Mouse (Mus musculus): ENCODE measurements around the gene Pkn3. TPM values are rescaled to one million over a fixed set of nuclear protein-coding genes. Genes with fewer than 3 reads are reported as not detected.
A peak's percentile ranks its signal among the peaks of the same experiment; 100 is the strongest.
"Not testable (repeated sequence)": the region's sequence is repeated elsewhere in the genome, so short reads cannot be mapped to it uniquely, and the experiment has no call there.

The Pkn3 gene
- total RNA-seq, 2 experiments from 2014 or later = 5.9 to 6.4 TPM

- no peak for DNase-seq
- intact Hi-C loops (cut with DNase I; ENCODE audit: low total_unique reads) = no loop called here
Observed at GRCm38 (mm10) chr2:30091521-30091920, 14.0 kb downstream of the Pkn3 start.

DNA sequence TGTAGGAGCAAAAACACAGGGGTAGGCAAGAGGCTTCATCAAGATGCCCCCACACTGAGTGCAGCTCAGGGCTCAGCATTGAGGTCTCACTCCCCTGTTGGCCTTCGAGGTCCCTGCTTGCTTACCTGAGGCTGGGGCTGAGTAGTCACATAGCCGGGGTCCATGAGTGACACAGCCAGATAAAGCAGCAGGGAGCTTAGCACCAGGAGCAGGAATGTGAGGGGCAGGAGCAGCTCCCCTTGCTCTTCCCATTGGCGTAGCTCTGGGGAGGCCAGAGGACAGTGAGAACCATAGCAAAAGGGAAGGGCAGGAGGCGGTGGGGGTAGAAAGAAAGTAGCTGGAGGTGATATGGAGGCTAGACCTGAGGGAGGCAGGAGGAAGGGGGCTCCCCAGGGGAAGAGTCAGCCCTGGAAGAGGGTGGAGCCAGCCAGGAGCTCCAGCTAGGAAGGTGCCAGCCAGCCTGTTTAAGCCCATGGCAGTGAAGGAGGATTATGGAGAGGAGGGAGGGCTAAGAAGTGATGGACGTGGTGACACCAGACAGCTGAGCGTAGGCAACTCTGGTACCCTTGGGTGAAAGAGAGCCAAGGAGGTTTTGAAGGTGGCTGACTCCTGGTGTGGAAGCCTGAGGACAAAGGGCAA lies 14.9 kb downstream of the Pkn3 start:
- DNase-seq = no peak
- intact Hi-C loops (cut with DNase I; ENCODE audit: low total_unique reads) = no loop called here

- peak; percentile 91 for DNase-seq
- intact Hi-C loops (cut with DNase I; ENCODE audit: low total_unique reads) = no loop called here
Observed at GRCm38 (mm10) chr2:30093471-30094207, 16.2 kb downstream of the Pkn3 start, which contains the start of gene Zdhhc12. Zdhhc12 (minus strand) TSS chr2:30093648.

GRCm38 (mm10) chr2:30094208-30094588 lies 16.7 kb downstream of the Pkn3 start:
- intact Hi-C loops (cut with DNase I; ENCODE audit: low total_unique reads) = no loop called here
- DNase-seq = no peak

GRCm38 (mm10) chr2:30095882-30096527 lies 18.5 kb downstream of the Pkn3 start:
- intact Hi-C loops (cut with DNase I; ENCODE audit: low total_unique reads) = loop anchor here (5.0 kb wide), 1 partner anchor 49 kb away; the partner anchor contains the start of gene Wdr34

DNA sequence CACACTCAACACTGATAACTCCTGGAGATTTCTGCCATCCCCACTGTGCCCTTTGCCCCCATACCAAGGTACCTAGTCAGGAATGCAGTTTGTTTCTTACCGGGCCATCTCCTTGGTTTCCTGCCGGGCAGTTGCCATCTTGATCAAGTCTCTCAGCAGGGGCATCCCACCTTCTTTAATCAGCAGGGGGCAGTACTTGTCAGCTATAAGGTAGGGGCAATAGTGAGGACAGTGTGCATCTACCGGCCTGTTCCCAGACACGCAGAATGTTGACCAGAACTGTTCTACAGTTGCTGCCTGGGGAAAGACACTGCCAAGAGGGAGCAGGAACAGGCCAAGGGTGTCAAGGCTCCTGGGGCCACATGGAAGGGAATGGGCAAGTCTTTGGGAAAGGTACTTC lies 22.7 kb downstream of the Pkn3 start:
- intact Hi-C loops (cut with DNase I; ENCODE audit: low total_unique reads) = no loop called here
- no peak for DNase-seq

More at GRCm38 (mm10) chr2:30095882-30096527, 18.5 kb downstream of the Pkn3 start:
- DNase-seq = peak; percentile 57

DNA sequence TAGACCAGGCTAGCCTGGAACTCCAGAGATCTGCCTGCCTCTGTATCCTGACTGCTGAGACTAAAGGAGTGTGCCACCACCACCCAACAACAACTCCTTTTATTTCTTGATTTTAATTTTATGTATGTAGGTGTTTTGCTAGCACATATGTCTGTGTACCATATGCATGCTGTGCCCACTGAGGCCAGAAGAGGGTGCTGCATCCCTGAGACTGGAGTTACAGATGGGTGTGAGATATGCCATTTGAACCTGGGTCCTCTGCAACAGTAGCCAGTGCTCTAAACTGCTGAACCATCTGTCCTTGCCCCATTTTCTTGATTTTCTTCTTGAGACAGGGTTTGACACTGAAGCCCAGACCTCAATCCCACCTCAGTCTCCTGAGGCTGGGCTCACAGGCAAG lies 28.9 kb downstream of the Pkn3 start:
- no peak for DNase-seq
- intact Hi-C loops (cut with DNase I; ENCODE audit: low total_unique reads) = loop anchor here (5.0 kb wide), 1 partner anchor 56 kb away; no protein-coding TSS in a partner anchor

DNA sequence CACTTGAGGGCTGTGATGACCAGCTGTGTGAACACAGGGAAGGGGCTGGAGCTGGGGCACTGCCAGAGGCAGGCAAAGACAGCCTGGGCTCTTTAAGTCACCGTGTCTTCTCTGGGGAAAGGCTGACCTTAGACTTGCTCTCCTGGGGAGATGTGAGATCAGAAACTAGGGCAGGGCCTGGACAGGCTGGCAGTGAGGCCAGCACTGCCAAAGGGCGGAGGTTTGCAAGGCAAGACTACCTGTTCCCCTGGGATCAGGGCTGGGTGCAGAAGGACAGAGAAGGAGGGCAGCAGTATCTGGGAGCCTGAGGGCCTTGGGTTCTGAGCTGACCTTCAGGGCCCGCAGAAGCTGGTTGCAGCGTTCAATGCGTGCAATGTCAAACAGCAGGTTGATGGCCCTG lies 30.2 kb downstream of the Pkn3 start:
- intact Hi-C loops (cut with DNase I; ENCODE audit: low total_unique reads) = loop anchor here (5.0 kb wide), 1 partner anchor 55 kb away; no protein-coding TSS in a partner anchor

DNA sequence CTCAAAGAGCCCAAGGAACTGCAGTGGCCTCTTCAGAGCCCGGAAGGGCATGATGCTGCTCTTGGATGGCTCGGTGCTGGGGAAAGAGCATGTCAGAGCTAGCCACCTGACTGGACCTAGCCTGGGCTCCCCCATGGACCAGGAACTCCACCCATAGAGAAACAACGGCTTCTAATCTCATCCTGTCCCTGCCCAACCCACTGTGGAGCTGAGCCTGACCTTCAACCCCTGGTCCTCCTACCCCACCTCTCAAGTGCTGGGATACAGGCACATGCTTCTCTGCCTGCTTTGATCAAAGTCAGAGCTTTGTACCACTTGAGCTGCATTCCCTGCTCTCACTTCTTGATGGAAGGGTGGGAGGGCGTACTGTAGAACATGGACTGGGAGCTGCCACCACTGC lies 30.8 kb downstream of the Pkn3 start:
- intact Hi-C loops (cut with DNase I; ENCODE audit: low total_unique reads) = loop anchor here (5.0 kb wide), 1 partner anchor 54 kb away; no protein-coding TSS in a partner anchor

More for the DNA sequence above, 30.2 kb downstream of the Pkn3 start:
- no peak for DNase-seq

DNA sequence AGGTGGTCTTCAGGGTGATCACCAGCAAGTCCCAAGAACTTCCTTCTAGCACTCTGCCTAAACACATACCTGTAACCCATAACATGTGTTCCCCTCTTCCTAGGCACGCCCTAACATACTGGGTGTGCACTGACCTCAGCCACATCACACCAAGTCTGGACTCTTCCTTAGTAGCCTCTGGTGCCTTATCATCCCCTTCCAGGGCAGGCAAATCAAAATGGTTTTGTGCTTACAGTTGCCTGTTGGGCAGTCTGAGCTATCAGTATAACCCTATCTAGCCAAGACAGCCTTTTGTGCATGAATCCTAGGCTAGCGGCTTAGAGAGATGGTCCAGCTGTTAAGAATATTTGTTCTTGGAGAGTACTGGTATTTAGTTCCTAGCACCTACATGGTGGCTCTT lies 34.0 kb downstream of the Pkn3 start:
- no peak for DNase-seq
- intact Hi-C loops (cut with DNase I; ENCODE audit: low total_unique reads) = no loop called here

More for the DNA sequence above, 30.8 kb downstream of the Pkn3 start:
- DNase-seq = no peak

- intact Hi-C loops (cut with DNase I; ENCODE audit: low total_unique reads) = no loop called here
- no peak for DNase-seq
Observed at GRCm38 (mm10) chr2:30112564-30112963, 35.1 kb downstream of the Pkn3 start.

- intact Hi-C loops (cut with DNase I; ENCODE audit: low total_unique reads) = no loop called here
- no peak for DNase-seq
Observed at GRCm38 (mm10) chr2:30119641-30120051, 42.2 kb downstream of the Pkn3 start.

DNA sequence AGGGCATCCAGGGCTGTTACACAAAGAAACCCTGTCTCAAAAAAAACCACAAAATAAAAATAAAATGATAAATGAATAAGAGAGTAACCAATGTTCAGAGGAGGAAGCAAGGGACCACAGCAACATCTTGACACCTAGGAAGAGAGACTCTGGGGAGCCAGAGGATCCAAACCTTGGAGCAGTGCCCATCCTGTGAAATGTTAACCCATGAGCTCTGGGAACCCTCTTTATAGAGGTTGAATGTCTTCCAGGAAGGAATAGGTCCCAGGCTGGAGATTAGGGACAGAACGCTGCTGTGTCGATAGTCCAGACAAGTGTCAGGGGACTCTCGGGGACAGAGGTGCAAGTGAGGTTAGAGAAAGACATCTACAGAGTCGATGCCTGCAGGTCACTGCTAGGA lies 42.8 kb downstream of the Pkn3 start:
- no peak for DNase-seq
- intact Hi-C loops (cut with DNase I; ENCODE audit: low total_unique reads) = no loop called here

DNA sequence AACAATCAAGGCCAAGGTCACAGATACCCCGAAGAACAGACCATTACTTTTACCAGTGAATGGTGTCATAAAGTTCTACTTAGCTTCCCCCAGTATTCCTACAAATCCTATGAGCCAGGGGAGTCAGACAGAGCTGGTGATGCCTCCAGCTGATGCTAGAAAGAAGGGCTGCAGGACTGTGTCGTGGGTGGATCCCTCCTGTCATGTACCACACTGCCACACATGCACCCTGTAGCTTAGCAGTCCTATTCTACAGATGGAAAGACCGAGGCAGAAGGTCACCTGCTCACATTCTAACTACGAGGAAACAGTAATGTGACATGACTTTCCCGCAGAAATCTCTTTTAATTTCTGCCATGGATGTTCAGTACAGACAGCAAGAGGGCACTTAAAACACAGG lies 45.3 kb downstream of the Pkn3 start:
- intact Hi-C loops (cut with DNase I; ENCODE audit: low total_unique reads) = no loop called here
- DNase-seq = no peak

DNA sequence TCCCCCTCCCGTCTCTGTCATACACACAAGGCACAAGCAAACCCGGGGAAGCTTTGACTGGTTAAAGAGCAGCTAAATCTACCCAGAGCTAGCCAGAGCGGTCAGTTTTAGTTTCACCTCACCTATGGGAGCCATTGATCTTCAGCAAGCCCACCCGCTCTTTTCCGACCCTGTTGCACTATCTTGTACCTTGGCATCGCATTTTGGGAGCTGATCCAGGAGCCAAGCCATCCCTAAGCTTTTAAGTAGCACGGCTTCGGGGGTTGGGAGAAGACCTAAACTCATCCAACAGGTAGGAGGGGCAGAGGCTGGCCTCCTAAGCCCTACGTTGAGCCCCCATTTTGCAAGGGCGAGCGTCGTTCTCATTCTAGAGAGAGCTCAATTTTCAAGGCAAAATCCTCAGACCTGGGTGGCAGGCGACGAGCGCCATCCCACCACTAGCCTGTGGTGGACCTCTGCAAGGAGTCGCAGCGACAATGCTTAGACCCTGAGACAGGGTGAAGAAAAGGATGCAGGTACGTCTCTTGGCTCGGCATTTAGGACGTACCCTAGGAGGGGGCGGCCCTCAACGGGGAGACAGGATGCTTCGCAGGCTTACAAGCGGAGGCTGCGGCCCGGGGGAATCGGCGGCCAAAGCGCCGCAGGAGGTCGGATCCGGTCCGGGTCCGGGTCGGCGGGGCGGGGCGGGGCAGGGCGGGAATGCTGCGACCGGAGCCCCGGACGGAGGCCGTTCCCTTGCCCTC lies 46.4 kb downstream of the Pkn3 start:
- DNase-seq = no peak
- intact Hi-C loops (cut with DNase I; ENCODE audit: low total_unique reads) = no loop called here

DNA sequence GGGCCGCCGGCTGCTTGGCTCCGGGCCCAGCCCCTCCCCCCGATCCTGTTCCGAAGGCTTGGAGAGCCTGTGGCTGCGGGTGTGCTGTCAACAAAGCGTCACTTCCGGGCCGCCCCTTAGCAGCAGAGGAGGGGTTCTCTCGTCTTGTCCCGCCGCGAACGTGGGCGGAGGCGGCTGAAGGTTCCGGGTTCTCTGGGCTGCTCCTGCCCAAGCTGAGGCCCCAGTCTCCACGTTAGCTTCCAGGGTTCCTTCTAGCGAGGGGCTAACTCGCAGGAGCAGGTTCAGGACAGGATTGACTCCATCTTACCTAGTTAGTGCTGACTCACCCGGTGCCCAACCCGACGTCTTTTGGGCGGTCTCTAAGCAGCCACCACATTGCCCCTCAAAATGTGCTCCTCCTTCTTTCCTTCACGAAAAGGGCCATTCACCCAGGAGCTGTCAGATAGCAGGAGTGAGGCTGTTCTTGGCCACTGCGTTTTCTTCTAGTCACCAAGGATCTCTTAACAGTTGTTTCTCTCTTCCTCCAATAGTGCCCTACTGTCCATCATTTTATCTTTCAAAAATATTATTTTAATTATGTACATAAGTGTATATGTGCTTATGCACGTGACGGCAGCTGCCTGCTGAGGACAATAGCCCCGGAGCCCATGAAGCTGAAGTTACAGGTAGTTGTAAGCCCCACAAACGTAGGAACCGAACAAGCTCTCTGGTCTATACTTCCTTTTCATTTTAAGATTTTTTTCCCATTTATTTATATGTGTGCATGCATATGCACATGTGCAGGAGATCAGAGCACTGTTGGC lies 47.2 kb downstream of the Pkn3 start, which contains the start of gene Zer1:
Gene Zer1 (minus strand): TSS at position 114 of the 803 bp plus-strand sequence.
- intact Hi-C loops (cut with DNase I; ENCODE audit: low total_unique reads) = no loop called here
- peak; percentile 98 for DNase-seq

DNA sequence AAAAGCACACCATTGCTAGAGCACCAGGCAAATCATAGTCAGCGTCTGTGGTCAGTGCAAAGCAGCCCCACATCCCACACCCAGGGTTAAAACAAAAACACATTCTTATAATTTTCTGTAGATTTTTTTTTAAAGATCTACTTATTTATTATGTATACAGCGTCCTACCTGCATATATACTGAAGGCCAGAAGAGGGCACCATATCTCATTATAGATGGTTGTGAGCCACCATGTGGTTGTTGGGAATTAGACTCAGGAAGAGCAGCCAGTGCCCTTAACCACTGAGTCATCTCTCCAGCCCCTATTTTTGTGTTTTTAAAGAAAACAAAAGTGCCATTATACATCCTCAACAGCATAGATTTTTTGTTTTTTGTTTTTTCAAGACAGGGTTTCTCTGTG lies 51.3 kb downstream of the Pkn3 start:
- DNase-seq = no peak
- intact Hi-C loops (cut with DNase I; ENCODE audit: low total_unique reads) = no loop called here

GRCm38 (mm10) chr2:30130156-30130555 lies 52.7 kb downstream of the Pkn3 start:
- no peak for DNase-seq
- intact Hi-C loops (cut with DNase I; ENCODE audit: low total_unique reads) = no loop called here

DNA sequence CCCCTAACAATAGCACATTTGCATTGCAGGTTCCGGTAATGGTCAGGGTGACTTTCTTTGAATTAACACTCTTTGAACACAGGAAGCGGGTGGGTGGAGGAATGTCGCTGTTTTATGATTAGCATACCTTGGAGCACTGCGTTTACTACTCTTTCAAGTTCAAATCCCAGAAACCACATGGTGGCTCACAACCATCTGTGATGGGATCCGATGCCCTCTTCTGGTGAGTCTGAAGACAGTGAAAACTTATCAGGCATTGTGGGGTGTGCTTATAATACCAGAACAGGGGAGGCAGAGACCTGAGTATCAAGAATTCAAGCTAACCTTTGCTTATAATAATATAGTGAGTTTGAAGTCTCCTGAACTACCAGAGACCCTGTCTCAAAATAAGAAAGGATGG lies 53.8 kb downstream of the Pkn3 start:
- DNase-seq; intact Hi-C loops (cut with DNase I; ENCODE audit: low total_unique reads): not testable (repeated sequence)

Data from gastrocnemius, postnatal 14 days (tissue).